Mouse (Mus musculus) CD8-positive naive resting alpha-beta T cell, adult 2 months (primary cell): ENCODE data around the gene Ctdsp1.

ENCODE experiments used
- DNase-seq, 2 experiments: peaks; one replicate each; pipeline ENCODE4 v3.0.0; 2022; ENCODE audit warnings: low read depth in 2 of 2, low spot score in 2 of 2

Ctdsp1 gene

GRCm38 (mm10) chr1:74444538-74444937, 53.2 kb downstream of the Ctdsp1 start:
- DNase-seq = no peak
